Mouse (Mus musculus): ENCODE data around the gene Cmtm2b.
A peak's percentile ranks its signal among the peaks of the same experiment; 100 is the strongest.

Gene Cmtm2b

DNA sequence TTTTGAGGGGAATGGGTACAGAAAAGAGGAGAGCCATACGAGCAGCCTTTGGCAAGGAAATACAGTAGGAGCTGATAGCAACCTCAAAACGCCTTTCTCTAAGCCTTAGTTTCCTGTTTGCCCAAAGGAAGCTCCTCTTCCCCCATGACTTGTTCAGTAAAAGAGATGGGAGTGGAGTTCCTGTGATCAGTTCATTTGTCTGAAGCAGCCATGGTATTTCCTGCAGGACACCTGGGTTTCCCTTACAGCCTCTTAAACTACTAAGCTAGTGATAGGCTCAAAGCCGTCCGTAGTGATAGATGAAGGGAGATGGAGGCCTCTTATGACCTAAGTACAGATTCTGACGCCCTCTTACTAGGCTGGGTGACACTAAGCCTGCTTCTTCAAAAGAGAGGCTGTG lies 20.4 kb downstream of the Cmtm2b start:
- no peak for DNase-seq (ENCODE audit: low read depth)

DNA sequence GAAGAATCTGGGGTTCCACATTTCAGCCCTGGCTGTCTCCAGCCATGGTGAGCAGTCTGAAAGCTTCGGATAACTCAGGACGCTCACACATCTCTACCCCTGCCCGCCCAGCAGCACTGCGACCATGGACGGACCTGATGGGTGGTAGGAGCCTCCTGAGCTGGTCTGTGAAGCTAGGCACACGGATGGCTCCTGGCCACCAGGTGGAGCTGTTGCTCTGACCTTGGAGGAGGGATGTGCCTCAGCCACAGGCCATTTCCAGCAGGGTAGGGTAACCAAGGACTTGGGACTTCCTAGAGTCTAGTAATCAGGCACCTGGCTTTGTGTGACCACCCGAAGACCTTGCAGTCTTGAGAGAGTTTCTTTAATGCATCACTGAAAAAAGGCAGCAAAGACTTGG lies 21.9 kb downstream of the Cmtm2b start:
- DNase-seq (ENCODE audit: low read depth) = peak; percentile 74

DNA sequence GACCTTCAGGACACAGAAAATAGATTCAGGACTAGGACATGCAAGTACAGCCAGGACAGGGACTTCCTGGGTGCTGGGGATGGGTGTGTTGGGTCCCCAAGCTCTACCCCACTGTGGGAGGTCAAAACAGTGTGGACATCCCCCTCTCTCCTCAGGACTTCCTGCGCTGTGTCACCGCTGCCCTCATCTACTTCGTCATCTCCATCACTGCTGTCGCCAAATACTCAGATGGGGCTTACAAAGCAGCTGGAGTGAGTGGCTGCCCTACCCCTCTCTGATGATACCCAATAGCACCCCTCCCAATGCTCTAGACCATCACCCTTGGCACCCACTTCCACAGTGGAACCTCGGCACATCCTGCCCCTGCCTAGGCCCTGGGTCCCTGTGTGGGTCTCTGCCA lies 22.6 kb downstream of the Cmtm2b start:
- no peak for DNase-seq (ENCODE audit: low read depth)

DNA sequence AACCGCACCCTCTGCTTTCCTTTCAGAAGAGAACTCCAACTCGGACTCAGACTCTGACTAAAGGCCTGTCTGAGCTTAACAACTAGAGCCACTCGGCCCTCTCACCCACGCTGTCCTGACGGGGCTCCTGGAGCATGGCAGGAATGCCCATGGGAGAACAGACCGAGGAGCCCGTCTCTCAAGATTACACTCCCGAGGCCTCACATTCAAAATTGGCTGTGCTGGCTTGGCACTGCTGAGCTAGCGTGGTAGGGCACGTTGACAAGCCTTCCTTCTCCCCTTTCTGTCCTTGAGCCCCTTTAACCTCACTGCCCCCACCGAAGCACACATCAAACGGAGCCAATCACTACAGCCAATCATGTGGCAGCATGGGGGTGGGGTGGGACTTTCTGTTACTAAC lies 24.7 kb downstream of the Cmtm2b start:
- DNase-seq (ENCODE audit: low read depth) = no peak

DNA sequence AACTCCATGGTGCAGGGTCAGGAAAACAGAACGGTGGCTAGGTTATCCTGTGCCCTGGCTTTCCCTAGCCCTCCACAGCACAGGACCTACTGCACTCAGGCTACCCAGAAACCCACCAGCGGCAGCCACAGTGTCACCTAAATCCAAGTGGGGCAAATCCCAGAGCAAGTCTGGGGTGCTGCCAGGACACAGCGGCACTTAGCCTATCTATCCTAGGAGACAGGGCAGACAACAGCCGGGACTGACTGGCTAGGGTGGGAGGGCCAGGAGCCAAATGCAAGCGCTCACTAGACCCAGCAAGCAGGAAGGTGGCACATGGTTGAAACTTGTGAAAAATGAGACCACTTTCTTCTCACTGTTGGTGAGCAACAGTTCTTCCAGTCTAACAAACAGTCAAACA lies 26.9 kb downstream of the Cmtm2b start:
- DNase-seq (ENCODE audit: low read depth) = no peak

DNA sequence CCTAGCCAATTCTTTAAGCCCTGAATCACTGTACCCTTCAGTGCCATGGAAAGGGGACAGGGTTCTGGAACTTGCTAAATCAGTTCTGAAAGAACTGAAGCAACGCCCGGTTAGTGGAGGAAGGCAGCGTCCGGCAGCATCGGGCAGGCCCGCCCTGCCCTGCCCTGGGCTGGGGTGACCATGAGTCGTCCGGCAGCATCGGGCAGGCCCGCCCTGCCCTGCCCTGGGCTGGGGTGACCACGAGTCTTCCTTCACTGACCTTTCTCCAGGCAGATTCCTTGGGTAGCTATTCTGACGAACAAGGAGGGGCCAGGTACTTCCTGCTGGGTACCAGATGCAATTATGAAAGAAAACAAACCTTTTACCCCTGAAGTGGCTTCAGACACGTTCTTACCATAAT lies 28.0 kb downstream of the Cmtm2b start:
- DNase-seq (ENCODE audit: low read depth) = no peak

DNA sequence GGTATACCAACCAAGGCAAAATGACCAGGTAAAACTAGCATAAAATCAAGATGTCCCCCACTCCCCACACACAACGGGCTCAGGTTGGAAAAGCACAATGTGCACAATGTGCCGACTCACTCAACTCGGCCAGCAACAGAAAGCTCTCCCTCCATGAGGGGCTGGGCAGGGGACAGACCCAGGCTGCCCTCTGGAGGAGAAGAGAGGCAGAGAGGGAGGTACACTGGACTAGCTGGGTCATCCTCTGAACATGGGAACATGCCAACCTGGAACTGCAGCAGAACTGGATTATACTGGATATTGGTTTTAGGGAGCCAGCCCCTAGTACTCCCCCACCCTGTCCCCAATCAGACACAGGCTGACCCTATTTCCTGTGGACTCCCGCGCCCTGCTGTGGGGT lies 31.2 kb downstream of the Cmtm2b start:
- DNase-seq (ENCODE audit: low read depth) = no peak

DNA sequence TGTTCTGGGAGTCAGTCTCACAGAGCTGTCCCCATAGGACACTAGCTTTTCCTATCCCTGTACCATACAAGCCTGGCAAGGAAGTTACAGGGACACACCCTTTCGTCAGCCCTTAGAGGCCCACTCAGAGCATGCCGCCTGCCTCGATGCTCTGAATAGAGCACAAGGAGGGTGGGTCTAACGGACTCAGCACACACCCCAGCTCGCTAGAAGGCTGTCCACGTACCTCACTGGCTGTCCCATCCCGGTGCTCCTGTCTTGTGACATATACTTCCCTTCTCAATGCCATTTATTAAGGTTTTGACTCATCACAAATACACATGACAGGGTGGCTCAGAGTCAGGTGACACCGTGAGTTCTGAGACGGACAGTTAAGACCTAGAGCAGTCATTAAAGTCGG lies 32.5 kb downstream of the Cmtm2b start:
- DNase-seq (ENCODE audit: low read depth) = no peak

DNA sequence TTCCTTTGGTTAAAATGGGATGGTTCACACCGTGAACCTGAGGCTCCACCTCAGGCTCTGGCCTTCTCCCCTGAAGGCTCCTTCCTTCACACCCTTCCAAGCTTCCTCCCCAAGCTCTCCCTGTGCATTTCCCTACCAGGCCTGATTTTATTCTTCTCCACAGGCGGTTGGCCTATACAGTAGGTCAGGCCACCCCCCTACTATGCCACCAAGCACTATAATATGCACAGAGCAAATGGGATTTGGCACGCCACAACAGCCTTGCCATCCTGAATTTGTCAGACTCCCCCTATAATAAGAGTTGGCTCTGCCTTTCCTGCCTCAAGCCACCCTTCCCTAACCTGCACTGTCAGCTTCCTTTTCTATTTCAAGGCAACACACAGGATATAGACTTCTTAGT lies 36.6 kb downstream of the Cmtm2b start:
- no peak for DNase-seq (ENCODE audit: low read depth)

DNA sequence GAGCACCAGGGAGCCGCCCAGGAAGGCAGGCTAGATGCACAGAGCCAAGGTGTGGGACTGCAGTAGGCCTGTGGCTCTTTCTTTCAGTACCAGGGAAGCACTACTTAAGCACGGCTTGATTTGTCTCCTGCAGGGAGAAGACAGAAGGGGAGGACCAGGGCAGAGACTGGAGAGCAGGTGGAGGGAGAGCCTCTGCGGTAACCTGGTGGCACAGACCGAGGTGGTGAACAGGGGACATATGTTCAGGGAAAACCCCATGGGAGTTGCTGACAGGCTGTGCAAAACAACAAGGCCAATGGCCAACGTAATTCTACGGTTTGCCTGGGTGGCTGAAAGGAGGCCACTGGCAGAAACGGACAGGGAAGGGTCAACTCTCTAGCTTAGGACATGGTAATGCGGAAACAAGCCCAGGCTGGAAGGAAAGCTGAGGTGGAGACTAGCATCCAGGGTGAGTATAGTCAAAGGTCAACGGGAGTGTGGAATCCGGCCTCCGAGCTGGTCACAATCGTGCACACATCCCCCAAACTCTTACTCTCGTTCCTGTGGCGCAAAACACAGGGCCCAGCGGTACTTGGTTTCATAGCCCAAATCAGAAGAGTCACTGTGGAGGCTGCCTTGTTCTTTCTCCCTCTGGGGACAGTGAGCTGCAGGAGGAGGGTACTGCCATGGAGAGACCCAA lies 37.9 kb downstream of the Cmtm2b start:
- DNase-seq (ENCODE audit: low read depth) = no peak

DNA sequence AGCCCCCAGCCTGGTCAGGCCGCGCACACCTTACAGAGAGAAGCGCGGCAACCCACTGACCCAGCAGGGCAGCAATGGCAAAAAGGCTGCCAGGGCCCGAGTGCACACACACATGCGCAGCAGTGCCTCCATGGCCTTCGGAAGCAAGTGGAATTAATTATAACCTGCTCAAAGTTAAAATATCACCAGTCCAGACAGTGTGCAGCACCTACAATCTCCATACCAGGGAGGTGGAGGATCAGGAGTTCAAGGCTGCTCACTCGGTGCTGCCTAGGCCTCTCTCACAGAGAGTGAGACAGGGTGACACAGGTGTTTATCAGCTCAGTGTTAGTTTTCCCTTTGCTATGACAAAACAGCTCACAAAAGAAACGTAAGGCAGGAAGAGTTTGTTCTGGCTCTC lies 43.7 kb downstream of the Cmtm2b start:
- no peak for DNase-seq (ENCODE audit: low read depth)

DNA sequence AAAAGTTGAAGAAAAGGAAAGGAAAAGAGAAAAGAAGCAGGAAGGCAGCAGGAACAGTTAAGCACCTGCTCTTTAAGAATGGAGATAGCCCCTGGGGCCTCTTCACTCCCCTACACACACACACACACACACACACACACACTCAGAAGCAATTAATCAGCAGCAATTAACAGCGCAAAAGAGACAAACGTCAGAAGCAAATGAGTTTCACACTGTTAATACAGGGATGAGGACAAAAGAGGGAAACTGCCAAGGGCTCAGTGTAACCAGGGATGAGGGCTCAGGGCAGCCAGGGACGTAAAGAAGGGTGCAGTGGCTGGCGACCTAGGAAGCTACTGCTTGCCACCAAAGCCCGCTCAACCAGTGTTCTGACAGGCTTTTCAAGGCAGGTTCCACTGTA lies 45.4 kb downstream of the Cmtm2b start:
- DNase-seq (ENCODE audit: low read depth) = no peak

DNA sequence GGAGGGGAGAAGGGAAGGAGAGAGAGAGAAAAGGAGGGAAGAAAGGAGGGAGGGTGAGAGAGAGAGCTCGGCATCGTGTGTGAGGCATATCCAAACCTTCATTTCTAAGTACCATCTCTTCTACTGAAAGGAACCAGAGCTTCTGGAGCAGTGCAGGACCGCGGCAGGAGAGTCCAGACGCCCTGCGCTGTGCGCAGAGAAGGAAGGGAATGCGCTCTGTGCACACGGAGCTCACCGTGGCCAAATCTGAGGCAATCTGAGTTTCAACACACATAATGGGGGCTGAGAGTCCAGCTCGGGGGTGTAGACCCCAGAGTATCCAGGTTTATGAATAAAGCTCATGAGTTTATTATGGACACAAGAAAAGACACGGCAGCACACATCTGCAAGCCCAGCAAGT lies 47.6 kb downstream of the Cmtm2b start:
- no peak for DNase-seq (ENCODE audit: low read depth)

DNA sequence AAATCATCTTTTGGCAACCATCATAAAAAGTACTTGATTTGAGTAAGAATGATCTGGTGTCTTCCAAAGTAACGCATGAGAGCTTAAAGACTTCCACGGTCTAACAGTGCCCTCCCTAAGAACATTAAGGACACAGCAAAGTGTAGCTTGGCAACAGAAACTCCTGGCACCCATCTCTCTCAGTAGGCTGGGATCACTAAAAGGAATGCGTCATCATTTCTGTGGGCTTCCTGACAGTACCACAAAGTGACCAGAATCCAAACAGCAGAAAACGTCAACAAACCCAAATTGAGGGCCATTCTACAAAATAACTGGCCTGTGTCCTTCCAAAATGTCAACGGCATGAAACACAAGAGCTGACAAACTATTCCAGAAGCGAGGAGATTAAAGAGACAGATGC lies 48.0 kb downstream of the Cmtm2b start:
- no peak for DNase-seq (ENCODE audit: low read depth)

DNA sequence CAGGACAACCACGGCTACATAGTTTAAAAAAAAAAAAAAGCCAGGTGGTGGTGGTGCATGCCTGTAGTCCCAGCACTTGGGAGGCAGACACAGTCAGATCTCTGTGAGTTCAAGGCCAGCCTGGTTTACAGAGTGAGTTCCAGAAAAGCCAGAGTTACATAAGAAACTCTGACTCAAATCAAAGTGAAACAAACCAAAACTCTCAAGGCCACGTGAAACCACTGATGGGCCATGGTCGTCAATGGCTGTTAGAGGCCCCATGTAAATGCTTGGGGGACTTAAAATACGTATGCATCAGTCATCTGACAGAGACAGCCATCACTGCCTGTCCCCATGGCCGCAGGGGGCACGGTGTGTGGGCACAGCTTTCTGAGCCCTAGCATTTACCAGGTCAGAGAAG lies 49.1 kb downstream of the Cmtm2b start:
- DNase-seq (ENCODE audit: low read depth) = no peak

DNA sequence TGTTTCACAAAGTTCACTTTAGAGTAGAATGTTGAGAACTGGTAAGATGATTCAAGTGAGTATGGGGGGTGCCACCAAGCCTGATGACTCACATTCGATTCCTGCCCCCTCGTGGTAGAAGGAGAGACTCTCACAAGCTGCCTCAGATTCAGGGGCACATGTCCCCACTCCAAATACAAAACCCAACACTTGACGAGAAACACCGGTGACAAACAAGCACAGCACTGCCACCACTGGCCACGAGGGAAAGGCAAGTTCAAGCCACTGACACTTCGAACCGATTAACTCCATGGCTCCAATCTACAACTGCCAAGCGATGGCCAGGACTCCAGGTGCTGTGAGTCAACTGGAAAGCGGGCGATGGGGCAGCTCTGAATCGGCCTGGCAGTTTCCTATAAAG lies 51.7 kb downstream of the Cmtm2b start:
- no peak for DNase-seq (ENCODE audit: low read depth)

DNA sequence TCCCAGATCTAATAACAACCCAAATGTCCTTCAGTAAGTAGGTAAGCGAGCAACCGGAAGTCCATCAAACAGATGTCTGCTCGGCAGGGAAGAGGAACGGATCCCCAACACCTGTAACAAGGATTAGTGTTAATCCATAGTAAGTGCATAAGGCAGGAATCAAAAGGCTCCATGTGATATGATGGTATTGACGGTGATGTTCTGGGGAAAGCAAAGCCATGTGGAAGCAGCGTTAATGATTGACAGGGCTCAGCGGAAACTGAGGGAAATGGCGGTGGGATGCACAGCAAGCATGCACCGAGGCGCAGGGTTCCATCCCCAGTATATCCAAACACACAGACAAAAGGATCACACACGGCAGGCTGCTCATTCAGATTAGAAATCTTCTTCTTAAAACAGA lies 52.2 kb downstream of the Cmtm2b start:
- DNase-seq (ENCODE audit: low read depth) = no peak

DNA sequence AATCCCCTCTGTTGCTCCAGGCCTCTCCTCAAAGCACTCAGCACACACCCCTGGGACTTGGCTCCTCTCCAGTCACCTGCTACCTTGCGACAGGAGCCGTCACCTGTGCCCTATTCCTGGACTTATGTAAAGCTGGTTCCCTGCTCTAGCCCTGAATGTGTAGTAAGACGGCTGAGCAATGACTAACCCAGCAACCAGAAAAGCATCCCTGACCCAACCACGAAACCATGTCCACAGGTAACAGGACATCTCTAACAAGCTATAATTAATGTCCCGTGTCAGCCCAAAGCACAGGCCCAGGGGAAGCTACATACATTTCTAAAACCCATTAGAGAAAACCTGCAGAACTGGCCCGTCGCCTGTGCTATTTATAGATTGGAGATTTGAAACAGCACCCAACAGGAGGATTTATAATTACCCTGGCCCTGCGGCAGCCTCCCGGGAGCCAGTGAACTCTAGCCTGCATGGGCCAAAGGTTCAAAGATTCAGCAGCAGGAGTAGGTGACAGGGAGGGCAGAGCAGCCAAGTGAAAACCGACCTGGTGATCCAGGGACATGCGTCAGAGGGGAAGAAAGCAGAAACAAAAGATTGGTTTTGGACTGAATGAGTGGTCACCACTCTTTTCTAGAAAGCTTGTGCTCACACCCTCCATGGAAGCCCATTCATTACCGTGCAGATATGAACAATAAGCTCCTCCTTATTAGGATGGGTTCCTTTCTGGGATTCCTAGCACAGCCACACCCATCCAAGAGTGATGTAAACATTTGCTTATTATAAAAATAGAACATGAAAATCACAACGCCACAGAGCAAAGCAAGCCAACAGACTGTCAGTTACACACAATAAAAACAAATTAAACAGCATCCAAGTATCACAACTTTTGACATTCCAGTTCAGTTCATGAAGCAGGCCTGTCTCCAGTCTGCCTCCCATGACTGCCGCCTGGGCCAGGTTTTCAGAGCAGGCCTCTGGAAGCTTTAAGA lies 53.1 kb downstream of the Cmtm2b start:
- DNase-seq (ENCODE audit: low read depth) = no peak

DNA sequence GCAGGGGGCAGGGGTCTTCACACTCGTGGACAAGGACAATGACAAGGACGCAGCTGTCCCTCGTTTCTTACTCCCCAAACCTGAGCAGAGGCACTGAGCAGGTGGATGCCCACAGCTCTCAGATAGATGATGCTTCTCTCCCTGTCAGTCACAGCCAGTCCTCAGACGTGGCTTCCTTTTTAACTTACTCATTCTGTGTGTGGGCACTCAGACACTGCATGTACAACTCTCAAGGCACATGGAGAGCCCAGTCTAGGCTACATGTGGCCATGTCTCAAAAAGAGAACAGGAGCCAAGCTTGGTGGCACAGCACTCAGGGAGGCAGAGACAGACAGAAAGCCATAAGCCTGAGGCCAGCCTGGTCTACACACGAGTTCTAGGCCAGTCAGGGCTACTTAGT lies 53.9 kb downstream of the Cmtm2b start:
- DNase-seq (ENCODE audit: low read depth) = no peak

DNA sequence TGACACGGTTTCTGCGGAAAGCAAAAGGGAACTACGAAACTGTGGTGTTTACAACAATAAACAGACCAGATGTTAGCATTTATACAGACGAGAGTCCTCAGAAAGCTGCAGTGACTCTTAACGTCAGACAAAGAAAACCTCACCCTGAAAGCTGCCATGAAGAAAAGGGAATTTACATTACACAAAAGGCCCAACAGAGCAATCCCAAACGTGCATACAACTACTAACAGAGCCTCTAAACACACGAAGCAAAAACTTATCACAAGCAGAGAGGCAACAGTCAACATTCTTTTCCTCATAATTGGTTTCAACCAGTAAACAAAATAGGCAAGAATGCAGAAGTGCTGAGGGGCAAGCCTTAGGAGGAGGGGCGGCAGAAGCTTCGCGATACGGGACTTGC lies 54.6 kb downstream of the Cmtm2b start:
- DNase-seq (ENCODE audit: low read depth) = no peak

DNA sequence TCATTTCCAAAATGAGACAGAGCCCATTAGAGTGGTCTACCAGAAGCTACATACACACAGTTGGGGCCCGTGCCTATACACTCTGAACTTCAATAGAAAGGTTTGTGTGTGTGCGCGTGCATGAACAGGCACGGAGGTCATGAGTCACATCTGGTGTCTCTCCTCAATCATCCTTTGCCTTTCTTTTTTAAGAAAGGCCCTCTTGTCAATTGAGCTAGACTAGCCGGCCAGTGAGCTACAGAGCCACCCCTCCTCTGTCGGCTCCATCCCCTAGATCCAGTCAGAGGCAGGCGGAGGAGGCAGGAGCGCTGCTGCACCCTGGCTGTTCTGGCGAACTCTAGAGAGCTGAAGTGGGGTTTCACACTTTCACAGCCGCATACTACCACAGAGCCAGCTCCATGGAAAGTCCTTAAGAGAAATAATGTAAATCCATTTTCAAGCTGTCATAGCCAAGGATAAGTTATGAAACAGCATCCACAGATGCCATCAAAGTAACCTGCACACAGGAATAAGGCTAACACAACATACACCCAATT lies 57.3 kb downstream of the Cmtm2b start:
- DNase-seq (ENCODE audit: low read depth) = no peak

DNA sequence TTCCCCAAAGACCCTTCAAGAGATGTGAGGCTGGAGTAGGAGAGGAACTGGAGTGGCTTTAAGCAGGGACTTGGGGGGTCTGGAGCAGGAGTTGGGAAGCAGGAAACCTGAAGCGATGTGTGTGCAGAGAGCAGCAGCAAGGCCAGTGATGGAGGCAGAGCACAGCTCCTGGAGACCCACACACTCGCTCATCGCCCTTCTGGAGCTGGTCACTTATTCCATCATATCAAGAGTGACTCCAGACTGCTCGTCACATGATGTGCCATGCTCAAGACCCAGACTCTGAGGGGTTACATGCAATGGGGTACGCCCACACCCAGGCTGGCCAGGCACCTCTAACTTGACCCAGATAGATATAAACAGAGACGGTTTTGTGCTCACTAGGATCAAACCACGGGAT lies 58.2 kb downstream of the Cmtm2b start:
- DNase-seq (ENCODE audit: low read depth) = no peak
